Mouse (Mus musculus) kidney, postnatal 36 days (tissue): ENCODE results near the gene Foxo3.
A peak's percentile ranks its signal among the peaks of the same experiment; 100 is the strongest.

ENCODE experiments used
- DNase-seq, 2 experiments: peaks; one replicate each; pipeline ENCODE4 v3.0.0; 2021 to 2022; ENCODE audit warnings: mixed read lengths in 2 of 2

Foxo3 gene

GRCm38 (mm10) chr10:42275401-42275870 is 1.1 kb downstream of the Foxo3 start:
- peak; percentile 54 to 76 for DNase-seq

GRCm38 (mm10) chr10:42274712-42275400 is 1.7 kb downstream of the Foxo3 start:
- DNase-seq: peak in 1 of 2 experiments; percentile 60

GRCm38 (mm10) chr10:42273760-42274691 is 2.5 kb downstream of the Foxo3 start:
- DNase-seq: peak; percentile 83 to 92

GRCm38 (mm10) chr10:42273403-42273759 is 3.2 kb downstream of the Foxo3 start:
- no peak for DNase-seq

- no peak for DNase-seq
Observed at GRCm38 (mm10) chr10:42271454-42272230, 4.9 kb downstream of the Foxo3 start.

DNA sequence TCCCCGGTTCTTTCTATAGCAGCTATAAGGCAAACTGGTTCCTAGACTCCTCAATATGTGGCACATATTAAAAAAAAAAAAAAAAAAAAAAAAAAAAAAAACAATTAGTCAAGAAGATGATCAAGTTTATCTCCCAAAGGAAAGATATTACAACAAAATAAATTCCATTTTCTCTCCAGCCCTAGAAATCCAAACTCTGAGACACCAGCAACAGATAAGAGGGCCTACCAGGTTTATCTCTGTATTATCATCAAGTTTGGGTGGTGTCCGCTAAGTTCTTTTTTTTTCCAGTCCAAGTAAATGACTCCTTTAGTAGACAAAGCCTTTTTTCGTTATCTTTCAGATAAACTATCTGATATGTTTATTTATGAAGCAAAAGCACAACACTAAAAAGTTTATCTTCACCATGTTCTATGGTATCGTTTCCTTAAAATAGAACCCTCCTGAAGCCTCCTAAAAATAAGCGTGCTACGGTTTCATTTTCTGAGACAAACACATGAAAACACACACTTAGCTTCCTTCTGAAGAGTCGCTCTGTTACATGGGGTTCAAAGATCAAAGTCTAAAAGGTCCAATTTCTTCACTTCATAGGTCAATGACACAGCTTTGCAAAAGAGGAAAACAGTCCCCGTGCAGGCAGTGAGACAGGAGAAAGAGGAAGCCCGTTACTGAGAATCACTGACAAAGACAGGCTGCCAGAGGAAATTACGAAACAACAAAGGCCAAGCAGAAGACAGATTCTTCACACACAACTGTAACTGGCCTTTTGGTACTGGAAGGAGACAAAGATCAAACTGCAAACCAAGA is 6.1 kb downstream of the Foxo3 start:
- peak; percentile 67 to 92 for DNase-seq

DNA sequence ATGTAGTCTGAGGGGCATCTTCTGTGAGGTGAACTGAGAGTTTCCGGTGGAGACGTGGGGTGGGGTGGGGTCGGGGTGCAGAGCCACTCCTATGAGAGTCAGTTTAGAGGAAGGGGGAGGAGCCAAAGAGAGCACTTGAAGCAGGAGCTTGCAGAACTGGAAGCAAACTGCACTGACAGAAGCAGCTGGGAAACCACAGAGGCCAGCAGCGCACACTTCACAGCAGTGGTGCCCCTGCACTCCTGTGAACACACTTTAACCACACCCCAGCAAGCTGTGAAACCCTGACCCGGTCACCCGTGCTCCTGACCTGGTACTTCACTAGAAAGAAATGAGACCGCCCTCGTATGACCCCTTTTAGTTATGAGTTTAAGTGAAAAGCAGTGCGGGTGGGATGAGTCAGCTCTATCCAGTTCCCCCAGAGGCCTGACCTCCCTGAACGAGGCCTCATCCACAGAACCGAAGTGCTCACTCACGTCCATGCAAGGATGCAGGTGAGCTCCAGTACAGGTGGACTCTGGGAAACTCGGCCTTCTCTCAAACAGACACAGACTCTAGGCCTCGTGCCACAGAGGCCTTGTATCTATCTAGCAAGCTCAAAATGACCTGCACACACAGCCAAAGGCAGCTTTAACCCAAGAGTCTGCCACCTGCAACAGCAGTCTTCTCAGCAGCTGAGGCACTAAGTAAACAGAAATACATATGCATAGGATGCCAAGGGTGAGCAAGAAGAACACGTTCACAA is 7.1 kb downstream of the Foxo3 start:
- DNase-seq: peak; percentile 59

GRCm38 (mm10) chr10:42267811-42268545 is 8.6 kb downstream of the Foxo3 start:
- peak; percentile 65 to 76 for DNase-seq

DNA sequence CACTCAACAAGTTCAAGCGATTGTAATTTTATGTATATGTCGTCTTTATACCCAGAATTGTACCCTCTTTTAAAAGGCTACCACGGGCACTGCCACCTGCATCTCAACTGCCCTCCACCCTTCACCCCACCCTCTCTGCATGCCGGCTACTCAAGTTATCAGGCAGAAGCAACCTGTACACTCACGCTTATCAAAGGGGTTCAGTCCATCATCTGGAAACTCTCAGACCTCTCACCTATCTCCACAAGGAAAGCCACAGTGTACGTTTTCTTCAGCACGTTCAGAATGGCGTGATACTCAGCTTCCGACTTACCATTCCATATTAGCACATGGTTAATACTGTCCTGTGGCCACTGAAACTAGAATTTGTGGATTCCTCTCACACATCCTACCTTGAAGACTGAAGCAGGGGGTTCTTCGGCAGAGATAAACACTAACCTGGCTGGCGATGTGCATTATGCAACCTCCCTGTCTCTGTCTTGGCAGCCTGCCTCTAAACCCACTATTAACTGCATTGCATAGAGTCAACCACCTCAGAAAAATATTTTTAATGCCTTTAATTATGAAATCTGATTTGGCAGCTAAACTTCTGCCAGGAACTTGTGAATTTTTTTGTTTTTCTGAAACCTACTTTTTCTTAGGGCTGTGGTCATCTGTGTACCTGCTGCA is 11.4 kb downstream of the Foxo3 start:
- DNase-seq: peak; percentile 45 to 64

- peak; percentile 73 to 86 for DNase-seq
Observed at GRCm38 (mm10) chr10:42264195-42264594, 12.4 kb downstream of the Foxo3 start.

DNA sequence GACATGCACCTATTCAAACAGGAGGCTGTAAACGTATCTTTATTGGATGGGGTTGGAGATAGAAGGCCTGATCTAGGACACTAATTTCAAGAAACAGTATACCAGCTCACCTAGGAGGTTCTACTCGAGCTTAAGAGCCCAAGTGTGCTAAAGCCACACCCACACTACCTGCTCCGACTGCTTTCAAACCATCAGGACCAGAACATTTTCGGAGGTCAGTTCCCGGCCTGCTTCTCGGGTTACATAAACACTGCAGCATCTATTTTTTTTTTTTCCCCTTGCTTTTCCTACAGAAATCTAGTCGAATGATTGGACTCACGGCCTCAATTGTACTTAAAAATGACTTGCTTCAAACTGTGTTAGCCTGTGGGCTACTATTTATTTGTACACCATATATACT is 12.9 kb downstream of the Foxo3 start:
- no peak for DNase-seq

DNA sequence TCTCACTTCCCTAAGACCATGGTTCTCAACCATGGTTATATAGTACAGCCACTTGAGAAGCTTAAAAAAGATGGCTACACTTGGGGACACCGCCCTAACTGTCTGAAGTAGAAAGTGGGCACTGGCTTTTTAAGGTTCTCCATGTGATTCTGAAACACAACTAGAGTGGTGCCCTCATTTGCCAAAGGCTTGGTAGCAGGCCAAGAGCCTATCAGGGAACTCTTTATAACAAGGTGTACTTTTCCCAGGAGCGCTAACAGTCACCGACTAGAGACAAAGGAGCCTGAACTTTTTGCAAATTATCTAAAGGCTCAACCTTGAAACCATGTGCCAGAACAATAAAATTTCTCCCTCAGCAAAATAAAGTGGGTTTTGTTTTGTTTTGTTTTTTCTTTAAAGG is 14.5 kb downstream of the Foxo3 start:
- no peak for DNase-seq

GRCm38 (mm10) chr10:42261103-42261502 is 15.5 kb downstream of the Foxo3 start:
- DNase-seq: no peak

DNA sequence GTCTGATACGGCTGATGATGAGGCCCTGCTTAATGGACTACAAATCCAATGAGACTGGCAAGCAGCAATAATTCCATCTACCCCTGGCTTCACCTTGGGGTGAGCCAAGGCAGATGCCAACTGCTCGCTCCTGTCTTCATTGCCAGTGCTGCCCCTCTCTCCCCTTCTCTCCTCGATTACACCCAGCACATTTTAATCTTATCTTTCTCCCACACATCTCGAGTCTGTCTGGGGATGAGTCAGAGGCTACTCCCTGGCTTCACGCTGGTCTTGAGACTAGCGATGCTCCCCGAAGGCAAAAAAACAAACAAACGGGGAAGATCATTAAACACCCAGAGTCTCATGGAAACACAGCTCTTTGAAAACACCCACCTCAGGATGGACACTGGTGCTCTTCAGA is 16.0 kb downstream of the Foxo3 start:
- DNase-seq: no peak

GRCm38 (mm10) chr10:42259602-42260001 is 17.0 kb downstream of the Foxo3 start:
- DNase-seq: no peak

GRCm38 (mm10) chr10:42257985-42258384 is 18.6 kb downstream of the Foxo3 start:
- no peak for DNase-seq

GRCm38 (mm10) chr10:42254788-42255187 is 21.8 kb downstream of the Foxo3 start:
- no peak for DNase-seq

- peak in 1 of 2 experiments; percentile 40 for DNase-seq
Observed at GRCm38 (mm10) chr10:42251749-42252323, 24.7 kb downstream of the Foxo3 start.

GRCm38 (mm10) chr10:42251203-42251602 is 25.4 kb downstream of the Foxo3 start:
- peak; percentile 81 to 96 for DNase-seq

DNA sequence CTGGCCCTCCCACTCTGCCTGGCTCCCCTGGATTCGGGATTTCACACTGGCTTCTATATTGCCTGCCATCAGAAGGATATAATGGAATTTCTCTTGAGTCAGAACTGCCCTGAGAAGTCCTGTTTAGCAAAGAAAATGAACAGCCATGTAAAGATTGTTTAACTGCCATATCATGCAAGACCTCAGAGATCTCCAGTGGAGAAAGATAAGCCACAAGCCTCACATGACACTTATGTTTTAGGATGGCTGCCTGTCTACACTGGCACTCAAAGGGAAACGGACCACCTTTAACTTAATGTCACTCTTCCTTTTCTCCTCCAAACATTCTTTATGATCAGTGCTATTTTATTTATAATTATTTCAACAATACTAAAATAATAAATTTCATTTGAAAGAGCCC is 26.6 kb downstream of the Foxo3 start:
- no peak for DNase-seq
